Mouse (Mus musculus): ENCODE results near the gene Zglp1. TPM values are rescaled to one million over a fixed set of nuclear protein-coding genes. Genes with fewer than 3 reads are reported as not detected.

Gene Zglp1
- polyA plus RNA-seq, 1 experiment: 0.26 TPM

- Histone ChIP-seq H3K36me3 (ENCODE audit: control insufficient read depth, insufficient read depth) (no peaks in the 10 kb centered on the region), H3K27me3 (ENCODE audit: control insufficient read depth, insufficient read depth, insufficient read length) (no peaks in the 10 kb centered on the region), H3K4me3 (no peak overlapping the region), H3ac (ENCODE audit: control insufficient read depth, insufficient read length) (no peak overlapping the region), H3K79me2 (ENCODE audit: control insufficient read depth, insufficient read depth) (no peaks in the 10 kb centered on the region), H3K4me2 (ENCODE audit: low read depth) (no peak overlapping the region)
- TF ChIP-seq POLR2A (IDR thresholded peaks at IDR 0.05; ENCODE audit: insufficient read length, low read depth) (no peak), REST (IDR thresholded peaks at IDR 0.05; ENCODE audit: insufficient read depth, insufficient read length) (no peak), E2F4 (IDR thresholded peaks at IDR 0.05; ENCODE audit: insufficient read depth) (no peak), USF1 (IDR thresholded peaks at IDR 0.05; ENCODE audit: low read depth) (no peak), MYOD1 (IDR thresholded peaks at IDR 0.05; ENCODE audit: control insufficient read depth in 1 of 3, insufficient read length in 2 of 3, low read depth in 2 of 3) (no peak), CEBPB (IDR thresholded peaks at IDR 0.05; ENCODE audit: insufficient read depth, poor library complexity, severe bottlenecking) (no peak), TCF3 (IDR thresholded peaks at IDR 0.05; ENCODE audit: insufficient read length, low read depth) (no peak), MAX (IDR thresholded peaks at IDR 0.05; ENCODE audit: low read depth) (no peak), SRF (IDR thresholded peaks at IDR 0.05; ENCODE audit: control insufficient read depth, insufficient read length, low read depth) (no peak)
These were observed 39.1 kb upstream of the Zglp1 start for GRCm38 (mm10) chr9:21105760-21106564.

DNA sequence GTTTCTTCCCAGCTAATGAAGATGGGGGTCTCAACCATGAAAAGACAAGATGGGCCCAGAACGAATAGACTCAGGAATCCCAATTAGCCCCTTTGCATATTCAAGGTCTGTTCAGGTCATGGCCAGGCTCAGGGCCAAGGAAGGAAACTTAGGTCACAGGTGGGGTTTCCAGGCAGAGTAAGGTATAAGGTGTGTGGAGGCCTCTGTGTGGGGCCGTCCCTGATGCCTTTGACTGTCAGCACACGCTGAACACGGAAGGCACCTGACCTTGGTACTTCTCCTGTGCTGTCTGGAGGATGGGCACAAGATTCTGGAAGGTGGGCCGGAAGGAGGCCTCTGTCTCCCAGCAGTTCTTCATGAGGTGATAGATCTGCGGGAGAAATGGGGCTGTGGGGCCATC lies 37.9 kb upstream of the Zglp1 start:
- no peak overlapping the region for H3K4me2 ChIP-seq (ENCODE audit: low read depth)
- no peaks in the 10 kb centered on the region for H3K36me3 ChIP-seq (ENCODE audit: control insufficient read depth, insufficient read depth)
- H3K4me3 ChIP-seq: no peak overlapping the region
- TF ChIP-seq MAX (IDR thresholded peaks at IDR 0.05; ENCODE audit: low read depth) (no peak), TCF3 (IDR thresholded peaks at IDR 0.05; ENCODE audit: insufficient read length, low read depth) (no peak), SRF (IDR thresholded peaks at IDR 0.05; ENCODE audit: control insufficient read depth, insufficient read length, low read depth) (no peak), MYOG (IDR thresholded peaks at IDR 0.05; ENCODE audit: control insufficient read depth in 1 of 3, insufficient read depth in 1 of 3, insufficient read length in 2 of 3, low read depth in 2 of 3) (no peak), E2F4 (IDR thresholded peaks at IDR 0.05; ENCODE audit: insufficient read depth) (no peak), TCF12 (IDR thresholded peaks at IDR 0.05; ENCODE audit: insufficient read depth, poor library complexity, severe bottlenecking) (no peak), REST (IDR thresholded peaks at IDR 0.05; ENCODE audit: insufficient read depth, insufficient read length) (no peak), CEBPB (IDR thresholded peaks at IDR 0.05; ENCODE audit: insufficient read depth, poor library complexity, severe bottlenecking) (no peak), POLR2A (IDR thresholded peaks at IDR 0.05; ENCODE audit: insufficient read length, low read depth) (no peak), MYOD1 (IDR thresholded peaks at IDR 0.05; ENCODE audit: control insufficient read depth in 1 of 3, insufficient read length in 2 of 3, low read depth in 2 of 3) (no peak), POLR2AphosphoS2 (IDR thresholded peaks at IDR 0.05; ENCODE audit: insufficient read length, low read depth) (no peak), USF1 (IDR thresholded peaks at IDR 0.05; ENCODE audit: low read depth) (no peak)
- H3K27me3 ChIP-seq (ENCODE audit: control insufficient read depth, insufficient read depth, insufficient read length): no peaks in the 10 kb centered on the region
- no peak overlapping the region for H3ac ChIP-seq (ENCODE audit: control insufficient read depth, insufficient read length)
- H3K79me2 ChIP-seq (ENCODE audit: control insufficient read depth, insufficient read depth): no peaks in the 10 kb centered on the region

GRCm38 (mm10) chr9:21102076-21102475 lies 35.2 kb upstream of the Zglp1 start:
- no peak overlapping the region for H3K4me3 ChIP-seq
- no peaks in the 10 kb centered on the region for H3K79me2 ChIP-seq (ENCODE audit: control insufficient read depth, insufficient read depth)
- no peak overlapping the region for H3ac ChIP-seq (ENCODE audit: control insufficient read depth, insufficient read length)
- H3K4me2 ChIP-seq (ENCODE audit: low read depth): no peak overlapping the region
- no peaks in the 10 kb centered on the region for H3K27me3 ChIP-seq (ENCODE audit: control insufficient read depth, insufficient read depth, insufficient read length)
- no peaks in the 10 kb centered on the region for H3K36me3 ChIP-seq (ENCODE audit: control insufficient read depth, insufficient read depth)
- no peak for TF ChIP-seq SRF (IDR thresholded peaks at IDR 0.05; ENCODE audit: control insufficient read depth, insufficient read length, low read depth)
- TF ChIP-seq MYOD1 (IDR thresholded peaks at IDR 0.05; ENCODE audit: control insufficient read depth in 1 of 3, insufficient read length in 2 of 3, low read depth in 2 of 3): no peak
- no peak for TF ChIP-seq MAX (IDR thresholded peaks at IDR 0.05; ENCODE audit: low read depth)
- no peak for TF ChIP-seq TCF12 (IDR thresholded peaks at IDR 0.05; ENCODE audit: insufficient read depth, poor library complexity, severe bottlenecking)
- no peak for TF ChIP-seq USF1 (IDR thresholded peaks at IDR 0.05; ENCODE audit: low read depth)
- TF ChIP-seq REST (IDR thresholded peaks at IDR 0.05; ENCODE audit: insufficient read depth, insufficient read length): no peak
- no peak for TF ChIP-seq TCF3 (IDR thresholded peaks at IDR 0.05; ENCODE audit: insufficient read length, low read depth)
- no peak for TF ChIP-seq MYOG (IDR thresholded peaks at IDR 0.05; ENCODE audit: control insufficient read depth in 1 of 3, insufficient read depth in 1 of 3, insufficient read length in 2 of 3, low read depth in 2 of 3)

DNA sequence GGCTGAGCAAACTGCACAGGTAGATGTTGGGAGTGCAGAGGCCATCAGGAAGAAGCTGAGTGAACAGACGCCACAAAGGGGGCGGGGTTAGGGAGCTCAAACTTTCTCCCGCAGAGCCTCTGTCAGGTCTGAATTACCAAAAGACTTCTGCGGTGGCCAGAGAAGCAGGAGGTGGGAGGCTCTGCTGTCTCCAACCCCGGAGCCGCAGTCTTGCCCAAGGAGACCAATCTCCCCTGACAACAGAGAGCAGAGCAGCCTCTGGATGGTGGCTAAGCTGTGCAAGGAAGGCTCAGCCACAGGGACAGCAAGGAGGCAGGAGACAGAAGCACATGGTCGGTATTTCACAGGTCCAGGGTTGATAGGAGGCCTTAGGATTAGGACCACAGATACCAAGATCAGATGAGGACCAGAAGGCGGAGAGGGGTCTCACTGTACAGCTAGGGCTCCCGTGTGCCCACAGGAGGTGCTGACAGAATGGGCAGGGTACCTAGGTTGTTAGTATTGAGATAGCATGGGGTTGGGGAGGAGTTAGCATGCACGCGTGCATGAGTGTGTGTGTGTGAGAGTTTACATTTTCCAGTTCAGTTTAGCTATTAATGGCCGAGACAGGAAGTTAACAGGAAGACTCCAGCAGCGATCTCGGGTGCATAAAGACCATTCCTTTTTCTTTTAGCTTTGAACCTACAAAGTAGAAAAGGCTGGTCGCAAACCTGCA lies 33.7 kb upstream of the Zglp1 start:
- Histone ChIP-seq H3K27me3 (ENCODE audit: control insufficient read depth, insufficient read depth, insufficient read length) (no peaks in the 10 kb centered on the region), H3K79me2 (ENCODE audit: control insufficient read depth, insufficient read depth) (no peaks in the 10 kb centered on the region), H3K36me3 (ENCODE audit: control insufficient read depth, insufficient read depth) (no peaks in the 10 kb centered on the region), H3K4me3 (no peak overlapping the region), H3ac (ENCODE audit: control insufficient read depth, insufficient read length) (no peak overlapping the region), H3K4me2 (ENCODE audit: low read depth) (no peak overlapping the region)
- TF ChIP-seq MYOG (IDR thresholded peaks at IDR 0.05; ENCODE audit: control insufficient read depth in 1 of 3, insufficient read depth in 1 of 3, insufficient read length in 2 of 3, low read depth in 2 of 3) (no peak), POLR2AphosphoS2 (IDR thresholded peaks at IDR 0.05; ENCODE audit: insufficient read length, low read depth) (no peak), CEBPB (IDR thresholded peaks at IDR 0.05; ENCODE audit: insufficient read depth, poor library complexity, severe bottlenecking) (no peak), E2F4 (IDR thresholded peaks at IDR 0.05; ENCODE audit: insufficient read depth) (no peak), USF1 (IDR thresholded peaks at IDR 0.05; ENCODE audit: low read depth) (no peak), TCF12 (IDR thresholded peaks at IDR 0.05; ENCODE audit: insufficient read depth, poor library complexity, severe bottlenecking) (no peak), REST (IDR thresholded peaks at IDR 0.05; ENCODE audit: insufficient read depth, insufficient read length) (no peak), POLR2A (IDR thresholded peaks at IDR 0.05; ENCODE audit: insufficient read length, low read depth) (no peak), TCF3 (IDR thresholded peaks at IDR 0.05; ENCODE audit: insufficient read length, low read depth) (no peak), MYOD1 (IDR thresholded peaks at IDR 0.05; ENCODE audit: control insufficient read depth in 1 of 3, insufficient read length in 2 of 3, low read depth in 2 of 3) (no peak)

All from myocyte (in vitro differentiated cells).